Mouse (Mus musculus): ENCODE results near the gene Cspg5.

Gene Cspg5

DNA sequence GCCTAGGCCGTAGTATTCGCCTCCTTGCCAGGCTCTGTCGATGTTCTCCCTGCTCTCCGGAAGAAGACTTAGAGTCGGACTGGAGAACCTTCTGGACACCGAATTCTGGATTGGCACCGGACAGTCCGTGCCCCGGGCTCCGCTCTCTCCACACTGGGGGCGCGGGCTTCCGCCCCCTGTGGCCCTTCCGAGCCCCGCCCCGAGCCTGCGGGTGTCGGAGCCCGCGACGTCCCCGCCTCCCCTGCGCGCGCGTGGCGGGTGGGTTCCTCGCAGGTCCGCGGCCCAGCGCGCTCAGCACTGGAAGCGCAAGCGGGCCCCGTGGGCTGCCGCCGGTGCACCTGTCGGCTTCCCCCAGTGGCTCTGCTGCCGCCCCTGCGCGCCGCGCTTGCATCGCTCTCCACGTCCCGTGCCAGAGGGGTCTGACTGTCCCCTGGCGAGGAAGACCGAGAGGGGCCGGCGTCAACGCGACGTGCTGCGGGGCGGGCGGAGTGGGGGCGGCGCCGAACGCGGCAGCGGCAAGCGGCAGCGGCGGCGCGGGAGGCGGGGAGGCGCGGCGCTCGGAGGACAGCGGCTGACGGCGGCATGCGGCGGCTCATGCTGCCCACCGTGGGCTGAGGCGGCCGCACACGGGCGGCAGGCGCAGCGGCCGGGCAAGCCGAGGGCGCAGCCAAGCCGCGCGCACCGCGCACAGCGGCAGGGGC is 1.5 kb downstream of the Cspg5 start:
- Histone ChIP-seq H3K27me3 (ENCODE audit: control insufficient read depth, insufficient read depth, low read length, poor library complexity, severe bottlenecking) (peaks cover 2% of the 10 kb centered on the region; the same call in 1 of the 2 replicates), H3K36me3 (ENCODE audit: control insufficient read depth, insufficient read depth, low read length, poor library complexity, severe bottlenecking) (peaks cover 1% of the 10 kb centered on the region; the same call in 1 of the 2 replicates)
- peak; percentile 10 for DNase-seq (ENCODE audit: low read depth, low spot score)

DNA sequence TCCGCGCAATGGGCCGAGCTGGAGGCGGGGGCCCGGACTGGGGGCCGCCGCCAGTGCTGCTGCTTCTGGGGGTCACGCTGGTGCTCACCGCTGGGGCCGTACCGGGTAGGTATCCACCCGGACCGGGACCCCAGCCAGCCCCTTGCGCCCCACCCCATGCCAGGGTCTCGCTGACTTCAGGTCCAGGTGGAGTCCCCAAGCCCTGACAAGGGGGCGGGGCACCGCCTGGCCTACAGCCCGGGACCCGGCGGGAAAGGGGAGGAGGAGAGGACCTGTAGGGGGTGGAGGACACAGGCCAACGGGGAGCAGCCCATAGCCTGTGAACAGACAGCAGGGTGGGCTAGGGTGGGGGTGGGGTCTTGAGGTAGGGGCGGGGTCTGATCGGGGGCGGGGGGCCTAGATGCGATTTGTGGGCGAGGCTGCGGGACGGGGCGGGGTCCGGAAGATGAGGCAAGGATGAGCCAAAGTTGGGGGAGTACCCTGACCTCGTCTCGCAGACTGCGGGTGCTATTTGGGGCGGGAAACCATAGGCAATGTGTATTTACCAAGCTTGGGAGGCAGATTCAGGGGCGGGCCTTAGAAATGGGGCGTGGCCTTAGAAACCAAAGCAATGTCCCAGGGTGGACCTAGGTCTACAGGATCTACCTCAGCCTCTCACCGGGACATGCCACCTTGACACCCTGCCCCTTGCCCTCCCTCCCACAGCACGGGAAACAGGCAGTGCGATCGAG is 2.2 kb downstream of the Cspg5 start:
- peak; percentile 36 for DNase-seq (ENCODE audit: low read depth, low spot score)
- Histone ChIP-seq H3K36me3 (ENCODE audit: control insufficient read depth, insufficient read depth, low read length, poor library complexity, severe bottlenecking) (peaks cover 1% of the 10 kb centered on the region; the same call in 1 of the 2 replicates), H3K27me3 (ENCODE audit: control insufficient read depth, insufficient read depth, low read length, poor library complexity, severe bottlenecking) (peaks cover 2% of the 10 kb centered on the region; the same call in 1 of the 2 replicates)

GRCm38 (mm10) chr9:110246321-110246640 is 2.7 kb downstream of the Cspg5 start:
- no peak for DNase-seq (ENCODE audit: low read depth, low spot score)
- Histone ChIP-seq H3K36me3 (ENCODE audit: control insufficient read depth, insufficient read depth, low read length, poor library complexity, severe bottlenecking) (peaks cover 1% of the 10 kb centered on the region; the same call in 1 of the 2 replicates), H3K27me3 (ENCODE audit: control insufficient read depth, insufficient read depth, low read length, poor library complexity, severe bottlenecking) (peaks cover 2% of the 10 kb centered on the region; the same call in 1 of the 2 replicates)

DNA sequence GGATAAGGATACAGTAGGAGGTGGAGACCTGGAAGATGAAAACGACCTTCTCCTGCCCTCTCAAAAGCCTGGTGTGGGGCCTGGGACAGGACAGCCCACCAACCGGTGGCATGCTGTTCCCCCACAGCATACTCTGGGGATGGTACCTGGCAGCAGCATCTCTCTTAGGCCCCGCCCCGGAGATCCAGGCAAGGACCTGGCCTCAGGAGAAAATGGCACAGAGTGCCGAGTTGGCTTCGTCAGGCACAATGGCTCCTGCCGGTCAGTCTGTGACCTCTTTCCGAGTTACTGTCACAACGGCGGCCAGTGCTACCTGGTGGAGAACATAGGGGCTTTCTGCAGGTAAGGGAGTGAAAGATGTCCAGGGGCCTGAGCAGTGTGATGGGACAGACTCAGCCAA is 3.5 kb downstream of the Cspg5 start:
- H3K27me3 ChIP-seq (ENCODE audit: control insufficient read depth, insufficient read depth, low read length, poor library complexity, severe bottlenecking), result peaks cover 2% of the 10 kb centered on the region; the same call in 1 of the 2 replicates

DNA sequence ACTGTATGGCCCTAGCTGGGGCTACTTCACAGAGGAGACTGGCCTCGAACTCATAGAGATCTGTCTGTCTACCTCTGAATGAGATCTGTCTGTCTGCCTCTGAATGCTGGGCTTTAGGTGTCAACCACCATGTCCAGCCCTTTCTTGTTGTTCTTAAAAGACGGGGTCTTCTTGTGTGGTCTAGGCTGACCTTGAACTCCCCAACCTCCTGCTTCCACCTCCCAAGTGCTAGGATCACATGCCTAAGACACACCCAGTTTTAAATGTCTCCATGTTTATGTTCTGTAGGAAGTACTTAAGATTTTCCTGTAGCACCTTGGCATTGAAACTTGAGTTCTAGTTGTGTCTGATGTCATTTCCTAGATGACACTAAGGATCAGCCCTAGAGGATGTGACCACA is 5.3 kb downstream of the Cspg5 start:
- DNase-seq (ENCODE audit: low read depth, low spot score), result no peak
- H3K27me3 ChIP-seq (ENCODE audit: control insufficient read depth, insufficient read depth, low read length, poor library complexity, severe bottlenecking), result peaks cover 2% of the 10 kb centered on the region; the same call in 1 of the 2 replicates
- H3K36me3 ChIP-seq (ENCODE audit: control insufficient read depth, insufficient read depth, low read length, poor library complexity, severe bottlenecking), result no peaks in the 10 kb centered on the region

More for the DNA sequence above, 3.5 kb downstream of the Cspg5 start:
- DNase-seq (ENCODE audit: low read depth, low spot score), result no peak
- H3K36me3 ChIP-seq (ENCODE audit: control insufficient read depth, insufficient read depth, low read length, poor library complexity, severe bottlenecking), result no peaks in the 10 kb centered on the region

- H3K36me3 ChIP-seq (ENCODE audit: control insufficient read depth, insufficient read depth, low read length, poor library complexity, severe bottlenecking), result no peaks in the 10 kb centered on the region
- DNase-seq (ENCODE audit: low read depth, low spot score), result no peak
- H3K27me3 ChIP-seq (ENCODE audit: control insufficient read depth, insufficient read depth, low read length, poor library complexity, severe bottlenecking), result peaks cover 2% of the 10 kb centered on the region; the same call in 1 of the 2 replicates
These were observed 6.4 kb downstream of the Cspg5 start for GRCm38 (mm10) chr9:110249823-110250543.

- Histone ChIP-seq H3K36me3 (ENCODE audit: control insufficient read depth, insufficient read depth, low read length, poor library complexity, severe bottlenecking) (no peaks in the 10 kb centered on the region), H3K27me3 (ENCODE audit: control insufficient read depth, insufficient read depth, low read length, poor library complexity, severe bottlenecking) (no peaks in the 10 kb centered on the region)
- no peak for DNase-seq (ENCODE audit: low read depth, low spot score)
These were observed 7.2 kb downstream of the Cspg5 start for GRCm38 (mm10) chr9:110250776-110251175.

- no peak for DNase-seq (ENCODE audit: low read depth, low spot score)
- Histone ChIP-seq H3K27me3 (ENCODE audit: control insufficient read depth, insufficient read depth, low read length, poor library complexity, severe bottlenecking) (no peaks in the 10 kb centered on the region), H3K36me3 (ENCODE audit: control insufficient read depth, insufficient read depth, low read length, poor library complexity, severe bottlenecking) (no peaks in the 10 kb centered on the region)
These were observed 11.9 kb downstream of the Cspg5 start for GRCm38 (mm10) chr9:110255407-110256019.

DNA sequence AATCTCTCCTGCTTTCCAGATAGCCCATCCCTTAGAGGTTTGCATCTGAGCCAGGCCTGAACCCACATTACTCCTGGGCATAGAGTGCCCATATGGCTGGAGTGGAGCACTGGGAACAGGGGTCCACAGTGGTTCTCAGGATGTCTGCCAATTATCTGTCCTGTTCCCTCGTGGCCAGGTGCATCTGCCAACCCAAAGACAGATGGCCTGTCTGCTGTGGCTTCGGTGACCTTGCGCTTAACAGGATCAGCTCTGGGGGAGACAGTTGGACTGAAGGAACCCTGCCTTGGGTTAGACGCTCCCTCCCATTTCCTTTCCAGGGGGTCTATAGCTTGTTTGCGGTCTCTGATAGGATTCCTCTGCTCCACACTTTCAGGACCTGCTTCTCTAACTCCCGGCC is 15.1 kb downstream of the Cspg5 start:
- no peak for DNase-seq (ENCODE audit: low read depth, low spot score)
- Histone ChIP-seq H3K27me3 (ENCODE audit: control insufficient read depth, insufficient read depth, low read length, poor library complexity, severe bottlenecking) (no peaks in the 10 kb centered on the region), H3K36me3 (ENCODE audit: control insufficient read depth, insufficient read depth, low read length, poor library complexity, severe bottlenecking) (no peaks in the 10 kb centered on the region)

DNA sequence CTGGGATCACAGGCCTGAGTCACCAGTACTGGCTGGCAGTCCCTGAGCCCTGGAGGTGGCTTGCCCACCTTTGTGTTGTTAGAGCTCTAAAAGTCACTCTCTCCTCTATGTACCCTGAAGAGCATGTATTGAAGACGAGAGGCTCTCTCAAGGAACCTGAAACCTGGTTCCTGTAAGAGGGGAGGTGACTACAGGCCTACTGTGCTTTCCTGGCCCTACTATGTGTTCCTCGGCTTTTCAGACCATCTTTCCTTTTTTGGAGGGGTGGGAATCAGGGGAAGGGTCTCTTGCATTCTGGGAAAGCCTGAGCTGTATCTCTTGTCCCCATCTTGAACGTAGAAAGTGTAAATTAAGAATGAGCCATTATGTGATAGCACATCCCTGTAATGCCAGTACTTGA is 15.5 kb downstream of the Cspg5 start:
- no peak for DNase-seq (ENCODE audit: low read depth, low spot score)
- Histone ChIP-seq H3K36me3 (ENCODE audit: control insufficient read depth, insufficient read depth, low read length, poor library complexity, severe bottlenecking) (no peaks in the 10 kb centered on the region), H3K27me3 (ENCODE audit: control insufficient read depth, insufficient read depth, low read length, poor library complexity, severe bottlenecking) (no peaks in the 10 kb centered on the region)

GRCm38 (mm10) chr9:110263181-110263580 is 19.6 kb downstream of the Cspg5 start:
- H3K27me3 ChIP-seq (ENCODE audit: control insufficient read depth, insufficient read depth, low read length, poor library complexity, severe bottlenecking), result no peaks in the 10 kb centered on the region
- DNase-seq (ENCODE audit: low read depth, low spot score), result no peak
- H3K36me3 ChIP-seq (ENCODE audit: control insufficient read depth, insufficient read depth, low read length, poor library complexity, severe bottlenecking), result no peaks in the 10 kb centered on the region

- Histone ChIP-seq H3K27me3 (ENCODE audit: control insufficient read depth, insufficient read depth, low read length, poor library complexity, severe bottlenecking) (no peaks in the 10 kb centered on the region), H3K36me3 (ENCODE audit: control insufficient read depth, insufficient read depth, low read length, poor library complexity, severe bottlenecking) (no peaks in the 10 kb centered on the region)
- DNase-seq (ENCODE audit: low read depth, low spot score), result no peak
These were observed 21.4 kb downstream of the Cspg5 start for GRCm38 (mm10) chr9:110264991-110265390.

GRCm38 (mm10) chr9:110268416-110268815 is 24.8 kb downstream of the Cspg5 start:
- Histone ChIP-seq H3K27me3 (ENCODE audit: control insufficient read depth, insufficient read depth, low read length, poor library complexity, severe bottlenecking) (no peaks in the 10 kb centered on the region), H3K36me3 (ENCODE audit: control insufficient read depth, insufficient read depth, low read length, poor library complexity, severe bottlenecking) (no peaks in the 10 kb centered on the region)
- no peak for DNase-seq (ENCODE audit: low read depth, low spot score)

- Histone ChIP-seq H3K27me3 (ENCODE audit: control insufficient read depth, insufficient read depth, low read length, poor library complexity, severe bottlenecking) (no peaks in the 10 kb centered on the region), H3K36me3 (ENCODE audit: control insufficient read depth, insufficient read depth, low read length, poor library complexity, severe bottlenecking) (no peaks in the 10 kb centered on the region)
- DNase-seq (ENCODE audit: low read depth, low spot score), result no peak
These were observed 28.7 kb downstream of the Cspg5 start for GRCm38 (mm10) chr9:110272330-110272729.

Measured in splenic B cell, adult 2 months (primary cell).